Mouse (Mus musculus) ovary, postnatal 10 days (tissue): ENCODE measurements at regions not wholly inside any gene's neighbourhood (a gene's known extent, or its start where the extent isn't known, plus 50 kb on each side); places are given as distances from the start of the nearest gene placed in this dataset.

Source experiments
- DNase-seq: peaks from one replicate; pipeline ENCODE4 v3.0.0; 2022; ENCODE audit warnings: low spot score

DNA sequence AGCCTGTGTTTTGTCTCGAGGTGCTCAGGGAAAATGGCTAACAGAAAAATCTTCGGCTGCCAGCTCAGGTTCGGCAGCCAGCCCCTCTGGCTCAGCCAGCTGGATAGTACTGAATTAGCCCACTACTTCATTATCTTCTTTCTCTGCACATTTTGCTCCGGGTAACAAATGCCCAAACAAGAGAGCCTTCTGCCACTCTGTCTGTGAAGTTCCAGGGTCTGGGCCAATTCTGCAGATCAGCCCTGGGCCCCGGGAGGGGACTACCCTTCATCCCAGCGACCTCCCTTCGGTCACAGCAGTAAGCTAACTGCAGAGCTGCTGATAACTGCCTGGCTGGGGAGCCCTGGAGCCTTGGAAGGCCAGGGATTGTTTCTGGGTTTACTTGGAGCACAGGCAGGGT, 119.6 kb upstream of the Ofcc1 start:
- no peak for DNase-seq

GRCm38 (mm10) chr13:40472683-40473082, 111.4 kb upstream of the Ofcc1 start:
- no peak for DNase-seq

- DNase-seq = no peak
These were observed 107.9 kb upstream of the Ofcc1 start for GRCm38 (mm10) chr13:40469162-40469561.

DNA sequence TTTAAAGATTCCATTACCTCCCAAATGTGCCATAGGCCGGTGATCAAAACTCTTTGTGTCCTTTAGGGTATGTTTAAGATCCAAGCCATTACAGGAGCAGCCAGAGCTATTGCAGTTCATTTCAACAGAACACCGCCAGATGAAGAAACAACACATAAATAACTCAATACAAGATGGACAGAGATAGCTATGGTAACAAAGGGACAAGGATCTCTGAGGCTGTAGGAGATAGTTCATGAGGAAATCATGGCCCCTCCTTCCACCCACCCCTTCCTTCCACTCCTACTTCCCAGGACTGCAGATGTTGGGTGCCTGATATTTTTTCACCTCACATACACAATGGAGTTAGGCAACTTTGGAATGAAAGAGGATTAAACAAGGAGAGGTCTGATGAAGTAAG, 92.1 kb upstream of the Ofcc1 start:
- no peak for DNase-seq

GRCm38 (mm10) chr13:40429831-40430230, 68.6 kb upstream of the Ofcc1 start:
- no peak for DNase-seq

DNA sequence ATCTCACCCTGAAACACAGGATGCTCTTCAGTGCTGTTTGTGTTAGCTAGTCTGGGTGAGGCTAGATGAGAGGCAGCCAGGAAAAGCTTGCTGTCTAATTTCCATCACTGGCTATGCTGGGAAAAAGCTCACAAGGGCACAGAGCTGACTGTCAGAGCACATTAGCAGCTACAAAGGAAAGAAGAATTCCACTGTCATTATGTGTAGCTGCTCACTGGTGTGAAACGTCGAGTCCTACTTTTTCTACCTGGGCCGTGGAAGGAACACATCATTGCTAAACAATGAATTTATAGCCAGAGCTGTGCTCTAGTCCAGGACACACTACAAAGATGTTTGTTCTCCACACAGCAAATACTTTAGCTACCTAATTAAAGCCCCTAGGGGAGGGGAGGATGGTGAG, 61.8 kb upstream of the Ofcc1 start:
- DNase-seq = no peak

DNA sequence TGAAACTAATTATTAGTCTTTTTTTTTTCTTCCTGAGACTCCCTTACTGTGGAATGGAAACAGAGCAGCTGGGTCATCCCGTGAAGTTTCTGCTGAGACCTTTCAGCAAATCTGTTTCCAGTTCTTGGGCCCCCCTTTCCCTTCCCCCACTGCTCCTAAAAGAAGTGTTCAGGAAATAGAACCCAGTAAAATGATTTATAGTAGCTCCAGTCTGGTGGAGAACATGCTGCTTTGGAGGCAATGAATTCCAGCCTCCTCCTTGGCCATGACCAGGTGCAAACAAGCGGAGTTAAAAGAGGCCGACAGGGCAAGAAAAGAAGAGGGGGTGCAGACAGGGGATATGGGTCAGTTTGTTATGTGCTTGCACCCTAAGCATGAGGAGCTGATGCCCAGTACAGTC, 56.6 kb upstream of the Ofcc1 start:
- no peak for DNase-seq

DNA sequence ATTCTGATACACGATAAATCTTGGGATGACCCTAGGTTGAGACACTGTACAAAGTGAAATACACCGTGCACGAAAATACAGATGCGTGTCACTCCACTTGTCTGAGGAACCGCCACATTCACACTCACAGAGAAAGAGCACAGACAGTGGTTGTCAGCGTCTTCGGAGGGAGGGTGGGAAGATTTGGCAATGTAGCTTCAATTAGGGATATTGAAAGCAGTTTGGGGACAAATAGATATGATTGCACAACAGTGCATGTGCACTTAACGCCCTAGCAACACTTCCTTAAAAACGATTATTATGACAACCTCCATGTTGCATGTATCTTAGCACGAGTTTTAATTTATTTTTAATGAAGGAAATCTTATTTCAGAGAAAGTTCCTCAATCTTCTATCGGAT, 51.8 kb upstream of the Ofcc1 start:
- no peak for DNase-seq
